Mouse (Mus musculus) intestine, postnatal 0 days (tissue): Measurements from ENCODE around the gene Prpf18. TPM values are rescaled to one million over a fixed set of nuclear protein-coding genes. Genes with fewer than 3 reads are reported as not detected.

Experiments
- ATAC-seq: fragments of 200-750 bp; cut with Nextera tagmentation; 2 replicates; pipeline ENCODE4 v1.8.0; 2017; ENCODE audit warnings: mild to moderate bottlenecking, moderate TSS enrichment, moderate library complexity
- H3K27ac ChIP-seq: fragments of 300-500 bp; sonication (generic); 2 replicates; pipeline ENCODE4 v1.5.1; 2014; ENCODE audit warnings: mild to moderate bottlenecking, low read depth, low read length, moderate library complexity
- H3K27me3 ChIP-seq: fragments of 300-500 bp; sonication (generic); replicated peaks from 2 replicates; pipeline ENCODE4 v1.6.1; 2014; ENCODE audit warnings: low read length, mixed read lengths; ENCODE audit not compliant: control insufficient read depth, insufficient read depth
- H3K36me3 ChIP-seq: fragments of 300-500 bp; sonication (generic); 2 replicates; pipeline ENCODE4 v1.6.1; 2014; ENCODE audit warnings: mild to moderate bottlenecking, moderate library complexity; ENCODE audit not compliant: control insufficient read depth, insufficient read depth
- H3K4me1 ChIP-seq: fragments of 300-500 bp; sonication (generic); replicated peaks from 2 replicates; pipeline ENCODE4 v1.6.1; 2014; ENCODE audit warnings: antibody characterized with exemption, low read length, mixed read lengths; ENCODE audit not compliant: control insufficient read depth, insufficient read depth
- H3K4me2 ChIP-seq: fragments of 300-500 bp; sonication (generic); replicated peaks from 2 replicates; pipeline ENCODE4 v1.6.1; 2014; ENCODE audit warnings: low read depth, mild to moderate bottlenecking, moderate library complexity
- H3K4me3 ChIP-seq: fragments of 300-500 bp; sonication (generic); 2 replicates; pipeline ENCODE4 v1.5.1; 2014; ENCODE audit warnings: low read depth, low read length
- H3K9ac ChIP-seq: fragments of 300-500 bp; sonication (generic); 2 replicates; pipeline ENCODE4 v1.6.1; 2014; ENCODE audit warnings: mild to moderate bottlenecking, low read depth, low read length
- H3K9me3 ChIP-seq: fragments of 300-500 bp; sonication (generic); 2 replicates; pipeline ENCODE4 v1.6.1; 2016; ENCODE audit warnings: mixed run types; ENCODE audit not compliant: control insufficient read depth
- CTCF ChIP-seq: sonication (generic); IDR thresholded peaks from 2 replicates; pipeline ENCODE4 v1.5.1; 2016; ENCODE audit warnings: low read depth, mild to moderate bottlenecking, control low read depth, antibody characterized with exemption, moderate library complexity
- WGBS: fragments of 180-500 bp; shearing (Covaris S2); extraction: QIAGEN DNeasy Blood & Tissue Kit; methylation state at CpG from one replicate; pipeline ENCODE4 v1.1.7; 2014; 5-methylcytosine and 5-hydroxymethylcytosine counted together
- polyA plus RNA-seq: library from polyadenylated mRNA; unstranded; fragments of >200 nt; fragmentation: Nextera tagmentation; extraction: Ambion mirVana; gene quantifications from 2 replicates; pipeline ENCODE4 v1.2.1, GENCODE M21; 2015

The Prpf18 gene
- polyA plus RNA-seq, 1 experiment from 2014 or later: 13.0 TPM

GRCm38 (mm10) chr2:4596992-4597391, 54.9 kb downstream of the Prpf18 start:
- Histone ChIP-seq H3K27ac (no peak overlapping the region), H3K4me1 (no peaks in the 10 kb centered on the region), H3K4me2 (no peak overlapping the region), H3K27me3 (no peaks in the 10 kb centered on the region), H3K4me3 (no peak overlapping the region), H3K9me3 (no peaks in the 10 kb centered on the region), H3K9ac (no peak overlapping the region), H3K36me3 (peaks cover 40% of the 10 kb centered on the region)
- WGBS: 94% methylated on average over 7 of the region's 7 CpGs
- TF ChIP-seq CTCF: no peak
- no peak for ATAC-seq

GRCm38 (mm10) chr2:4593878-4594387, 58.0 kb downstream of the Prpf18 start:
- Histone ChIP-seq H3K4me1 (no peaks in the 10 kb centered on the region), H3K9ac (no peak overlapping the region), H3K27me3 (no peaks in the 10 kb centered on the region), H3K36me3 (peaks cover 54% of the 10 kb centered on the region), H3K9me3 (no peaks in the 10 kb centered on the region), H3K4me2 (no peak overlapping the region), H3K27ac (no peak overlapping the region), H3K4me3 (no peak overlapping the region)
- ATAC-seq: no peak
- 87% methylated on average over 3 of the region's 3 CpGs for WGBS
- no peak for TF ChIP-seq CTCF

DNA sequence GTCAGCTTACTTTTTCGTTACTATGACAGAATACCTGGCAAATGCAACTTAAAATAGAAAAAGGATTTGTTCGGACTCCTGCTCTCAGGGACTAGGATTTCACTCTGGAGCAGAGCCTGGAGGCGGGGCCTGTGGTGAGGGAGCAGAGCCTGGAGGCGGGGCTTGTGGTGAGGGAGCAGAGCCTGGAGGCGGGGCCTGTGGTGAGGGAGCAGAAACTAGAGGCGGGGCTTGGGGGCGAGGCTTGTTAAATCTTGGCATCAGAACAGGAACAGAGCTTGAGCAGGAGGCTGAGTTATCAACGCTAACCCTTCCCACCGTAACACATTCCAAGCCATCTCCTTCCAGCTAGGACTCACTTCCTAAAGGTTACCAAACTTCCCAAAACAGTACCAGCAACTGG, 58.5 kb downstream of the Prpf18 start:
- H3K27ac ChIP-seq: no peak overlapping the region
- TF ChIP-seq CTCF: no peak
- H3K4me2 ChIP-seq: no peak overlapping the region
- ATAC-seq: peak; percentile 84
- no peaks in the 10 kb centered on the region for H3K9me3 ChIP-seq
- H3K4me3 ChIP-seq: no peak overlapping the region
- H3K9ac ChIP-seq: no peak overlapping the region
- H3K36me3 ChIP-seq: peaks cover 57% of the 10 kb centered on the region
- 23% methylated on average over 9 of the region's 9 CpGs for WGBS
- H3K27me3 ChIP-seq: no peaks in the 10 kb centered on the region
- H3K4me1 ChIP-seq: no peaks in the 10 kb centered on the region

DNA sequence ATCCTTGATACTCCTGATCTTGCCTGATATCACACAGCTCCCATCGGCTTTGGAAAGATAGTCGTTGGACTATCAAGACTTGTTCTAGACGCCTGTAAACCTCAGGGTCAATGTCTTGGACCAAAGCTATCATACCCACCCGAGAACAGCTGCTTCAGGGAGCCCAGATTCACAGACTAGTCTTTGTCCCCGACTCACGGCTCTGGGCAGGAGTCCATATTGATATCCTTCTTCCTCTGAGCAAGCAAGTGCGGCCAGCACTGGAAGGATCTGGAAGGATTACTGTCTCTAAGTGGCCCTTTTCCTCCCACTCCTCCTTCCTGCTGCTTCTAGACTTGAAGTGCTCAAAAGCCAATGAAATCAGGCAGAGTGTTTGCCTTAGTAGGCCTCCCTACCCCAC, 59.2 kb downstream of the Prpf18 start:
- peaks cover 57% of the 10 kb centered on the region for H3K36me3 ChIP-seq
- ATAC-seq: no peak
- no peak overlapping the region for H3K4me3 ChIP-seq
- H3K27ac ChIP-seq: peak overlapping the region; percentile 46; the same call in 1 of the 2 replicates
- no peak overlapping the region for H3K4me2 ChIP-seq
- H3K9me3 ChIP-seq: no peaks in the 10 kb centered on the region
- no peaks in the 10 kb centered on the region for H3K27me3 ChIP-seq
- no peak overlapping the region for H3K9ac ChIP-seq
- no peaks in the 10 kb centered on the region for H3K4me1 ChIP-seq
- 69% methylated on average over 7 of the region's 7 CpGs for WGBS
- TF ChIP-seq CTCF: no peak

GRCm38 (mm10) chr2:4591647-4592046, 60.3 kb downstream of the Prpf18 start:
- Histone ChIP-seq H3K9me3 (no peaks in the 10 kb centered on the region), H3K4me3 (no peak overlapping the region), H3K9ac (no peak overlapping the region), H3K4me1 (0 out of 2 replicates have a peak, but pooled peaks cover 5% of the 10 kb centered on the region), H3K27ac (no peak overlapping the region), H3K36me3 (peaks cover 51% of the 10 kb centered on the region), H3K4me2 (no peak overlapping the region), H3K27me3 (no peaks in the 10 kb centered on the region)
- 75% methylated on average over 3 of the region's 3 CpGs for WGBS
- TF ChIP-seq CTCF: no peak
- ATAC-seq: no peak

DNA sequence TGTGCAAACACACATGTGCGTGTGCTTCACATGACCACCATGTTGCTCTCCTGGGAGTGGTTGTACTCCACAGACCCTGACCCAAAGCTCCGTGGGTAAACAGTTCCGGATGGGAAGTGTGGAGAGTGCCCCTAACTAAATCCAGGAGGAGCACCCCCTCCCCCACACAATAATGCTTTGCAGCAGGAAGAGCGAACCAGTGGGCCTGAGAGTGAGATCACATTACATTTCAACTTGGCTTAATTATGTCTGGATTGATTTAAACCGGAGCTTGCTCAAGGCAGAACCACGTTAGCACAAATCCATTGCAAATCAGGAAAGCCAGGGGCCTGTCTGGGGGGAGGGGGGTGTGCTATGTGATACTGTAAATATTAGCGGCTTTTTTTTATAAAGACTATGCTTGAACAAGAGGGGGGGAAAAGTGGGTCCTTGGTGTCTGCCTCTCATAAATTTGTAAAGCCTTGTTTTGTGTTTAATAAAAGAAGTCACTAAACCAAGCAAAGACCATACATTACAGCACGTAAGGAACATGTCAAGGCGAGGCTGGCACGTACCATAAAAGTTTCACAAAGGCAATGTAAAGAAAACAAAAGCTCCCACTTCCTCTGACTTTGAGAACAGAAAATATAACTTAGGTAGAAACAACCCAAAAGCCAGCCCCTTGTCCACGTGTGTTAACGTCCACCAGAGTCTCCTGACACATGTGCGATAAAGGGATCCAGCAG, 64.1 kb downstream of the Prpf18 start:
- TF ChIP-seq CTCF: no peak
- H3K27me3 ChIP-seq: no peaks in the 10 kb centered on the region
- no peak overlapping the region for H3K4me3 ChIP-seq
- H3K9me3 ChIP-seq: no peaks in the 10 kb centered on the region
- peaks cover 31% of the 10 kb centered on the region for H3K36me3 ChIP-seq
- no peak for ATAC-seq
- H3K4me2 ChIP-seq: no peak overlapping the region
- no peak overlapping the region for H3K27ac ChIP-seq
- no peak overlapping the region for H3K9ac ChIP-seq
- 0 out of 2 replicates have a peak, but pooled peaks cover 5% of the 10 kb centered on the region for H3K4me1 ChIP-seq
- 58% methylated on average over 13 of the region's 13 CpGs for WGBS
